In the genomic region with DNA sequence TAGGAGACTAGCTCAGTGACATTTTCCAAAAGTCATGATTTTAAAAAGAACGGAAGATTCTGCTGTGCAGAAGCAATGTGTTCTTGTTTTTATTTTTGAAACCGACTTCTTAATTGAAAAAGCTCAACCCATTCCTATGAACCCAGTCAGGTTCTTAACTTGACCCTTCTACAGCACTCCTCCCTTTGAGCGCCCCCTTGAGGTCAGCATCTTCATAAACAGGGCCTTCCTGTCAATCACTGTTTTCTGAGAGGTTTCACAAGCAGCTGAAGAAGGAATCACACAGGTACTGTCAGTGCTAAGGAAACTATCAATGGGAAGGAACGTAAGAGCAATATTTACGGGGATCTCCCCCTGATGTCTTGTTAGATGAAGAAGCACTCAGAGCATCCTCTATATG, we compare ENCODE assay signal across 9 mouse cellular contexts.
DNase-seq lines count a peak whose midpoint lies in the region; ATAC-seq and TF ChIP-seq lines count a peak whose summit lies in the region.
"Had no signal": no experiment of that assay in that cellular context is flagged by ENCODE, and none has a peak within 500 bp of the region (broad histone marks: within the 10 kb centered on the region; RNA-seq: fewer than 3 reads in every experiment).

No protein-coding gene starts in this region.

- peaks cover 43% of the 10 kb centered on the region for H3K4me1 ChIP-seq in forebrain, embryonic 10.5 days
- peaks cover 9% of the 10 kb centered on the region for H3K4me1 ChIP-seq in forebrain, embryonic 16.5 days (replicated peaks; ENCODE audit: control insufficient read depth, insufficient read depth, low read length)
- no peaks in the 10 kb centered on the region for H3K4me1 ChIP-seq in midbrain, postnatal 0 days (ENCODE audit: insufficient read depth, low read length)
- peaks cover 2% of the 10 kb centered on the region; the same call in 1 of the 2 replicates for H3K4me1 ChIP-seq in midbrain, embryonic 16.5 days (ENCODE audit: control insufficient read depth, insufficient read depth, low read length)
- H3K4me1 ChIP-seq: liver, embryonic 15.5 days had no signal

- no peaks in the 10 kb centered on the region for H3K27me3 ChIP-seq in forebrain, embryonic 10.5 days (ENCODE audit: poor library complexity, severe bottlenecking)
- no peaks in the 10 kb centered on the region for H3K27me3 ChIP-seq in forebrain, embryonic 16.5 days (replicated peaks; ENCODE audit: control insufficient read depth, insufficient read depth, low read length)
- no peaks in the 10 kb centered on the region for H3K27me3 ChIP-seq in midbrain, postnatal 0 days (ENCODE audit: insufficient read depth, low read length)
- no peaks in the 10 kb centered on the region for H3K27me3 ChIP-seq in midbrain, embryonic 16.5 days (ENCODE audit: control insufficient read depth, insufficient read depth, low read depth, low read length)
- H3K27me3 ChIP-seq: liver, embryonic 15.5 days had no signal

- H3K9me3 ChIP-seq in forebrain, embryonic 10.5 days, result no peaks in the 10 kb centered on the region; the same call in 1 of the 2 replicates
- H3K9me3 ChIP-seq in forebrain, embryonic 16.5 days (ENCODE audit: control insufficient read depth, low read length), result no peaks in the 10 kb centered on the region
- no peaks in the 10 kb centered on the region for H3K9me3 ChIP-seq in midbrain, postnatal 0 days (ENCODE audit: low read length)
- H3K9me3 ChIP-seq in midbrain, embryonic 16.5 days (replicated peaks; ENCODE audit: control insufficient read depth, low read length, poor library complexity, severe bottlenecking), result no peaks in the 10 kb centered on the region
- H3K9me3 ChIP-seq: liver, embryonic 15.5 days had no signal

- TF ChIP-seq CTCF in midbrain, postnatal 0 days (IDR thresholded peaks at IDR 0.05), result peak; percentile 59

- intact Hi-C loops in heart, postnatal 25 days (cut with DNase I), result loop anchor here (2.0 to 10.0 kb wide), 4 partner anchors 82 to 464 kb away; a partner anchor contains a TSS

- H3K36me3 ChIP-seq in forebrain, embryonic 10.5 days (replicated peaks), result no peaks in the 10 kb centered on the region
- H3K36me3 ChIP-seq in forebrain, embryonic 16.5 days (ENCODE audit: control insufficient read depth, insufficient read depth), result no peaks in the 10 kb centered on the region
- no peaks in the 10 kb centered on the region for H3K36me3 ChIP-seq in midbrain, postnatal 0 days (ENCODE audit: insufficient read depth, low read length)
- no peaks in the 10 kb centered on the region for H3K36me3 ChIP-seq in midbrain, embryonic 16.5 days (ENCODE audit: control insufficient read depth, insufficient read depth, low read length)
- H3K36me3 ChIP-seq: liver, embryonic 15.5 days had no signal

- DNase-seq in forebrain, embryonic 10.5 days (ENCODE audit: extremely low spot score, low spot score), result peak; percentile 21
- DNase-seq in midbrain, postnatal 0 days (ENCODE audit: low spot score), result no peak
- DNase-seq in adrenal gland, postnatal 10 days, result peak; percentile 57
- peak; percentile 16 for DNase-seq in heart, postnatal 25 days (ENCODE audit: low spot score)

- ATAC-seq in forebrain, embryonic 16.5 days, result no peak
- ATAC-seq in midbrain, postnatal 0 days (ENCODE audit: low FRiP score), result no peak
- ATAC-seq in midbrain, embryonic 16.5 days, result no peak
- ATAC-seq in megakaryocyte progenitor cell, adult 5-6 weeks (replicated peaks; ENCODE audit: poor library complexity), result peak; percentile 69; the same call in 1 of the 2 replicates
- ATAC-seq in monocyte, adult 5-6 weeks (replicated peaks; ENCODE audit: insufficient number of reproducible peaks, low FRiP score, low TSS enrichment, poor library complexity, severe bottlenecking), result no peak

- WGBS in forebrain, embryonic 10.5 days, result 74% methylated on average over 5 of the region's 5 CpGs
- 71% methylated on average over 5 of the region's 5 CpGs for WGBS in forebrain, embryonic 16.5 days
- 65% methylated on average over 5 of the region's 5 CpGs for WGBS in midbrain, postnatal 0 days
- WGBS in midbrain, embryonic 16.5 days, result 63% methylated on average over 5 of the region's 5 CpGs

- no peak overlapping the region for H3K9ac ChIP-seq in forebrain, embryonic 16.5 days (replicated peaks; ENCODE audit: low read depth, low read length)
- no peak overlapping the region for H3K9ac ChIP-seq in midbrain, postnatal 0 days (replicated peaks; ENCODE audit: low read length, poor library complexity, severe bottlenecking)
- no peak overlapping the region for H3K9ac ChIP-seq in midbrain, embryonic 16.5 days (ENCODE audit: low read depth, low read length)
- H3K9ac ChIP-seq: liver, embryonic 15.5 days had no signal

- H3K4me3 ChIP-seq in forebrain, embryonic 10.5 days, result no peak overlapping the region
- no peak overlapping the region for H3K4me3 ChIP-seq in forebrain, embryonic 16.5 days (replicated peaks; ENCODE audit: low read length)
- no peak overlapping the region for H3K4me3 ChIP-seq in midbrain, postnatal 0 days (ENCODE audit: low read depth, low read length)
- no peak overlapping the region for H3K4me3 ChIP-seq in midbrain, embryonic 16.5 days (ENCODE audit: low read depth, low read length)
- H3K4me3 ChIP-seq: liver, embryonic 15.5 days had no signal

- H3K27ac ChIP-seq in forebrain, embryonic 10.5 days, result no peak overlapping the region
- no peak overlapping the region for H3K27ac ChIP-seq in forebrain, embryonic 16.5 days (ENCODE audit: low read length)
- no peak overlapping the region for H3K27ac ChIP-seq in midbrain, postnatal 0 days (ENCODE audit: low read depth, low read length)
- no peak overlapping the region for H3K27ac ChIP-seq in midbrain, embryonic 16.5 days (ENCODE audit: low read length)
- H3K27ac ChIP-seq: liver, embryonic 15.5 days had no signal

- no peak overlapping the region for H3K4me2 ChIP-seq in forebrain, embryonic 16.5 days (ENCODE audit: low read length)
- no peak overlapping the region for H3K4me2 ChIP-seq in midbrain, postnatal 0 days (ENCODE audit: low read depth, low read length, poor library complexity, severe bottlenecking)
- no peak overlapping the region for H3K4me2 ChIP-seq in midbrain, embryonic 16.5 days (ENCODE audit: low read length)
- H3K4me2 ChIP-seq: liver, embryonic 15.5 days had no signal
